Mouse (Mus musculus): ENCODE results near the gene Crybb3. TPM values are rescaled to one million over a fixed set of nuclear protein-coding genes. Genes with fewer than 3 reads are reported as not detected.
A peak's percentile ranks its signal among the peaks of the same experiment; 100 is the strongest.

Gene Crybb3
- total RNA-seq, 2 experiments from 2014 or later = 2.2 to 2.9 TPM

- no peak for DNase-seq (ENCODE audit: low spot score in 2 of 2)
Measured at GRCm38 (mm10) chr5:113050581-113051185, 30.7 kb downstream of the Crybb3 start.

DNA sequence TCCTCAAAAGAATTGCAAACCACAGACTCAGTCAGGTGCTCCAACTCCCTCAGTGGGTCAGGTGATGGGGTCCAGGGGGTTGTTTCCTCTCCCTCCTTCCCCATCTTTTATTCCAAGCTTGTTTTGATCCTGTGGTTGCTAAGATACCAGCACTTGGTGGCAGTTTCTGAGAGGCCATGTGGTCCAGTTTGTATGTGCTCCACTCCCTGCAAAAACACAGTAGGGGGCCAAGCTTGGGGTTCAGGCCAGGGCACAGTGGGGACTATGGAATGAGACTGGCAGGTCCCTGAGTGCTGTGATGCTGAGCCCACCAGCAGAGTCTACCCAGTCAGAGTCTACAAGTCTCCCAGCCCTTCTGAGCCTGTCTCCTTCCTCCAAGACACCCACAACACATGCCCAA is 31.5 kb downstream of the Crybb3 start:
- peak in 1 of 2 experiments; percentile 34 for DNase-seq (ENCODE audit: low spot score in 2 of 2)

DNA sequence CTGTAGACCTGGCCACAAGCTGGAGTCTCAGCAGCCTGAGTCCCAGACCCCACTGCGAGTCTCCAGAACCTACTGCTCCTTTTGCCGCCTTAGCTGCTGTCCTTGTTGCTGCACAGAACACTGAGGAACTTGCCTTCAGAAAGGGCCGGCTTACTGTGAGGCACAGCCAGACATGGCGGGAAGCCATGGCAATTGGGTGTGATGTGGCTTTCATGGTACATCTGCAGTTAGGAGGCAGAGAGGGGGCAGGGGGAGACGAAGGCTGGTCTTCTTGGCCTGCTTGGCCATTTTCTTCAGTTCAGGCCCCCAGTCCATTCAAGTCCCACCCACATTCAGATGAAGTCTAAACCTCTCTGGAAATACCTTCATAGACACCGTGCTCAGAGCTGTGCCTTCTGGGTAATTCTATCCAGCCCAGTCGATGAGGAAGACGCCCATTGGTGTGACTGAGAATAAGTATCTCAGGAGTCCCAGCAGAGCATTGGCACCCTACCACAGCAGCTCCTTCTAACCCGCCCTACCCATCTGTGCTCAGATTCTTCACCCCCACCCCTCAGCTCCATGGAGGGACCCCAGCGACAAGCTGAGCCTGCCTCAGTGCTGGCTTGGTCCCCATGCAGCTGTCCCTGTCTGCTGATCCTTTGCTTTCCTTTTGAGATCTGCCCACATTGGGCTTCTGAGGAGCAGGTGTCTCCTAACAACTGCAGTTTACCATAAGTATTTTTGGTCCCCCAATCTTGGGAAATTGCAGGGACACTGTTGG is 35.7 kb downstream of the Crybb3 start:
- DNase-seq (ENCODE audit: low spot score in 2 of 2) = peak; percentile 46 to 49

DNA sequence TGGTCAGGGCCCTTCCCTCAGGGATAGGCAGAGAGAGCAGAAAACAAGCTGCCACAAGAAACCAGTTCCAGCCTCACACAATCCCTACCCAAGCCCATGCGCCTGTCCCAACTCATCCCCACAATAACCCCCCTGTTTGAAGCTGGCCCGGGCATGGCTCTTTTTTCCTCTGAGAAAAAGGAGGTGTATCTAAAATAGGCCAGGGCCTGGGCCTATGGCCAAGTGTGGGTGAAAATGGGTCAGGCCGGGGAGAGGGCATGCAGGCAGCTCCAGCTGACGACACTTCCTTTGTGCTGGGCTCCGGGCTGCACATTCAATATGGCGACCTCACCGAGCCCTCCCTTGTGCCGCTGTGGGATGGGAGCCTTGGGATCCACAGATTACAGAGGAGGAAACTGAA is 37.9 kb downstream of the Crybb3 start:
- DNase-seq (ENCODE audit: low spot score in 2 of 2) = peak; percentile 56 to 69

- peak; percentile 79 to 82 for DNase-seq (ENCODE audit: low spot score in 2 of 2)
Measured at GRCm38 (mm10) chr5:113041567-113042071, 39.8 kb downstream of the Crybb3 start.

- peak in 1 of 2 experiments; percentile 39 for DNase-seq (ENCODE audit: low spot score in 2 of 2)
Measured at GRCm38 (mm10) chr5:113040776-113041175, 40.6 kb downstream of the Crybb3 start.

DNA sequence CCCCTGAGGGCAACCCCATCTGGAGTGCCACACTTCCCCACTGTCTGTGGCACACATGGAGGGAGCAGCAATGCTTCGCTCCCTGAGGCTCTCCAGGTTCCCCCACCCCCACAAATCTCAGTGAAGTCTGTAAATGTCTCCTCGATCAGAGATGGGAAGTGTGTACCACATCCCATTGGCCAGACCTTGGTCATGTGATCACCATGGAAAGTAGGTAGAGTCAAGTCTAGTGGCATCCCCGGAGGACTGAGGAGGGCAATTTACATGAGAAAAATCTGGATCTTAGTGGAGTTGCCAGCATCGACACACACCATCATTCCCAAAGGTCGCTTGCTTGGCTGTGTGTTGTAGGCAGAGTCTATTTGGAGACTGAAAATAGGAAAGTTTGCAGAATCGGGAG is 42.8 kb downstream of the Crybb3 start:
- no peak for DNase-seq (ENCODE audit: low spot score in 2 of 2)

DNA sequence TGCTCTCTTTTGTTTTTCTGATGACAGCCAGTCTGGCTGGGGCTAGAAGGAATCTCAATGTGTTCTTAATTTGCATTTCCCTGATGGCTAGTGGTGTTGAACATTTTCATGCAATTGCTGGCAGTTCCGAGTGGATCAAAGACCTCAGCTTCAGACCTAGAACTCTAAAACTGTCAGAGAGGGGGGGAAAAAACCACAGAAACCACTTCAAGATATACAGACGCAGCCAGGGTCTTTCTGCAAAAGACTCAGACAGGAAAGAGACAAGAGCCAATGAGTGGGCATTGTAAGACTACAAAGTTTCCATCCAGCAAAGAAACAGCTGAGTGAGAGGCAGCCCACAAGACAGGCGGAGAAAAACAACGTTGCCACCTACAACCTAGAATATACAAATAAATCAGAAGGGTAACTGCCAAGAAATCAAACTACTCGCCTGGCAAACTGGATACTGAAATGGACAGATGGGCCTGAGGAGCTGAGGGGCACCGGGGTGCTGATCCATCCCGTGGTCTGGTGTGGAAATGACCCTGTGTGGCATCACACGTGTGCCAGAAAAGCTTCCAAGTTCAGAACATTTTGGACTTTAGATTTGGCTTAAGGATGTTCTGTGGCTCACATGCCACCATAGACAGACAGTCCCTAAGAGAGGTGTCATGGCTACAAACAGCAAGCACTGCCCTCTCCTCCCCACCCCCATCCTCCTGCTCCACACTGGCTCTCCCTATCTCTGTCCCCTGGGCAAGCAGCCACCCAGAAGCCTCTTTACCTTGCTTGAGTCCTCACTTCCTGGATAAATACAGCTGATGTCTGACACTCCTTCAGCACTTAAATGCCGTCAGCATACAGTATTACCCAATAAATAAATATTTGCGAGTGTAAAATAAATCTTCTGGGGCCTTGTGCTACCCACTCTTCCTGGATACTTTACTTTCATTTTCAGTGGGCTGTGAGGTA is 46.0 kb downstream of the Crybb3 start:
- DNase-seq (ENCODE audit: low spot score in 2 of 2) = no peak

- DNase-seq (ENCODE audit: low spot score in 2 of 2) = no peak
Measured at GRCm38 (mm10) chr5:113031201-113031754, 50.1 kb downstream of the Crybb3 start.

DNA sequence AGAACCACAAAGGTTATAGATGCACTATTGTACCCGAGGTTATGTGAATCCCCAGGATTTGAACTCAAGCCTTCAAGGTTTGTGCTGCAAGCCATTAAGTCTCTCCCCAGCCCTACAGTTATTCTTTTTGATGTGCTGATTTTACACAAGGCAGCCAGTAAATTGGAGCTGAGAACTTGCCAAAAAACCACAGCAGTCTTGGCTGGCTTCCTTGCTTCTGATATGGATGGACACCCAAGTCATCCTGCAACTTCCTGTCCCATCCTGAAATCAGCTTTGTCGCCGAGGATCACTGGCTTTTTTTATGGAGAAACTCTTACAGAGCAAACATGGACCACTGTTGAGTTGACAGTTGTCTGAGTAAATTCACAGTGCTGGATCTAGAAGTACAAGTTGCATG is 51.3 kb downstream of the Crybb3 start:
- no peak for DNase-seq (ENCODE audit: low spot score in 2 of 2)

- DNase-seq (ENCODE audit: low spot score in 2 of 2) = no peak
Measured at GRCm38 (mm10) chr5:113026706-113027105, 54.7 kb downstream of the Crybb3 start.

Other genes with a start within 250 kb of the Crybb3 start
- 1 to 10 TPM; 3.6 to 3.7 TPM for gene Myo18b, start 185.2 kb downstream of the Crybb3 start, total RNA-seq (2021)
- 10 to 100 TPM; 63.3 to 73.1 TPM for gene Grk3, start 65.8 kb downstream of the Crybb3 start, total RNA-seq (2021)
- not detected for gene Crybb2, start 11.5 kb downstream of the Crybb3 start, total RNA-seq (2021)
- gene 2900026A02Rik, start 139.7 kb upstream of the Crybb3 start, total RNA-seq (2021) = 10 to 100 TPM; 55.4 to 56.9 TPM
- under 1 TPM in 1 of 2 experiments, not detected in 1; 0.18 TPM for gene Tmem211, start 145.3 kb upstream of the Crybb3 start, total RNA-seq (2021)
- gene Sgsm1, start 229.2 kb upstream of the Crybb3 start, total RNA-seq (2021) = 10 to 100 TPM; 72.2 to 77.7 TPM